Mouse (Mus musculus): ENCODE results near the gene Myo9b. TPM values are rescaled to one million over a fixed set of nuclear protein-coding genes. Genes with fewer than 3 reads are reported as not detected.
A peak's percentile ranks its signal among the peaks of the same experiment; 100 is the strongest.
"Not testable (repeated sequence)": the region's sequence is repeated elsewhere in the genome, so short reads cannot be mapped to it uniquely, and the experiment has no call there.

Gene Myo9b
- 10.3 and 14.4 TPM in 2 replicates for polyA plus RNA-seq (2012; ENCODE audit: insufficient read depth, insufficient read length, missing spikeins)

GRCm38 (mm10) chr8:71272286-71273150 lies at the start of gene Myo9b, which contains the start of gene Haus8:
Myo9b (plus strand) TSS chr8:71272714.
Haus8 (minus strand) TSS chr8:71272934.
- Histone ChIP-seq H3K4me1 (ENCODE audit: control insufficient read depth, insufficient read depth, insufficient read length, low read length) (peaks cover 6% of the 10 kb centered on the region; the same call in 1 of the 2 replicates), H3K27ac (replicated peaks; ENCODE audit: low read depth, low read length) (peak within 1 kb of the TSS; percentile 75), H3K4me3 (ENCODE audit: insufficient read depth, low read depth, low read length) (peak within 1 kb of the TSS; percentile 84)

DNA sequence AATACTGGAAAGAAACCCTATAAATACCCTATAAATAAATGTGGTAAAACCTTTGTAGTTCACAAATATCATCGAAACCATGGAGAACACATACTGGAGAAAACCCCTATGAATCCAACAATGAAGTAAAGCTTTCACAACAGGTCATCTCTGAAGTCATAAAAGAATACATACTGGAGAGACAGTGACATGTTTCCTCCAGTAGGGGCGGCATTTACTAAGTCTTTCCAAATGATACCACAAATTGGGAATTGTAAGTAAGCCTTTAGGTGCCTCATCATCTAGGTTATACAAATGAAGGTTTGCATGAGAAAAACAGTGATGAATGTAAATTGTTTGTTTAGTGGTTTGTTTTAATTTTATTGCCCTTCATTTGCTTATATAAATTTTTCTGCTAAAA lies 48.0 kb upstream of the Myo9b start:
- Histone ChIP-seq H3K4me3 (ENCODE audit: insufficient read depth, low read depth, low read length) (no peak overlapping the region), H3K4me1 (ENCODE audit: control insufficient read depth, insufficient read depth, insufficient read length, low read length) (no peaks in the 10 kb centered on the region)

GRCm38 (mm10) chr8:71242757-71243156 lies 29.8 kb upstream of the Myo9b start:
- H3K4me1 ChIP-seq (ENCODE audit: control insufficient read depth, insufficient read depth, insufficient read length, low read length), result no peaks in the 10 kb centered on the region

More for the DNA sequence above, 48.0 kb upstream of the Myo9b start:
- H3K27ac ChIP-seq (replicated peaks; ENCODE audit: low read depth, low read length), result no peak overlapping the region

GRCm38 (mm10) chr8:71248203-71248602 lies 24.3 kb upstream of the Myo9b start:
- no peak overlapping the region for H3K27ac ChIP-seq (replicated peaks; ENCODE audit: low read depth, low read length)
- no peak overlapping the region for H3K4me3 ChIP-seq (ENCODE audit: insufficient read depth, low read depth, low read length)
- H3K4me1 ChIP-seq (ENCODE audit: control insufficient read depth, insufficient read depth, insufficient read length, low read length), result no peaks in the 10 kb centered on the region

More at GRCm38 (mm10) chr8:71242757-71243156, 29.8 kb upstream of the Myo9b start:
- Histone ChIP-seq H3K4me3 (ENCODE audit: insufficient read depth, low read depth, low read length) (no peak overlapping the region), H3K27ac (replicated peaks; ENCODE audit: low read depth, low read length) (no peak overlapping the region)

DNA sequence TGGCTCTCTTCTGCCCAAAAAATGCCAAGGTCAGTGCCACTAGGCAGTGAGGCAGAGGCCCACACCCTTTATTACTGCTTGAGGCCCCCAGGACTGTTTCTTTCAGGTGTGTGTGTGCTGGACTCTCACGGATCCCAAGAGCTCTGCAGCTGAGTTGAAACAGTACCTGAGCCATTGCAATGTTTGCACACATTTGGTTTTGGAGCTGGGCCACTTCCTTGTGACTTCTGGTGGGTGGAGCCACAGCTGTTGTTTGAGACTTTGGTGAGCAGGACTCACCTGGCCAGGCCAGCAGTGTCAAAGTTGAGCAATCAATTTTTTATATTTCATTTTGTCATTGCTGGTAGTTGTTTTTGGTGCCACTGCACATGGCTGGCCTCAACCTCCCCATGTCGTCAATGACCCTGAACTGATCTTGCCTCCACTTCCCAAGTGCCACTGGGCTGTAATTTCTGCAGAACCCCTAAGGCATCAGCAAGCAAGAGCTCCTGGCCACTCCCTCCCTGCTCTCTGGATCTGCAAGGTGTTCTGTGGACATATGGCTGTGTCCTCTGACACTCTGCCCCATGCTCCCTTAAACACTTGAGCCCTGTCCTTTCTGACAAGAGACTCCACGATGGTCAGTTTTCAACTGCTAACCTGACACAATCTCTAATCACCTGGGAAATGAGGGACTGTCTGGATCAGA lies 15.8 kb upstream of the Myo9b start:
- Histone ChIP-seq H3K4me1 (ENCODE audit: control insufficient read depth, insufficient read depth, insufficient read length, low read length) (no peaks in the 10 kb centered on the region), H3K4me3 (ENCODE audit: insufficient read depth, low read depth, low read length) (no peak overlapping the region), H3K27ac (replicated peaks; ENCODE audit: low read depth, low read length) (no peak overlapping the region)

DNA sequence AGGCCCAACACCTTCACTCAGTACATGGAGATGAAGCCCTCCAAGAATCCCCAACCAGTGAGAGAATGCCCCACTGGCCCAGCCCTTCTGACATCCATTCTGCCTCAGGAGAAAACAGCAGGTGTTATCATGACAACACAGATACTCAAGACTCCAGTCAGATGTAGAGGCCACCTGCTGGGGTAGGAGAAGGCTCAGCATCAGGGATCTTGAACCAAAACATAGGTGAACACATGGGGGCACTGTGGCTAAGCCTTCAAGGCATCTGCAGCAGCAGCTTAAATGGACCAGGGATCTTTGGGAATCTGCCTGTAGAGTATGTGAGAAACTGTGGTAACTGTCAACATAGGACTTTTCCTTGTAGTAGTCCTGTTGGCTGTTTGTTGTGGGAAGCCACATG lies 11.3 kb upstream of the Myo9b start:
- Histone ChIP-seq H3K4me3 (ENCODE audit: insufficient read depth, low read depth, low read length) (no peak overlapping the region), H3K27ac (replicated peaks; ENCODE audit: low read depth, low read length) (no peak overlapping the region), H3K4me1 (ENCODE audit: control insufficient read depth, insufficient read depth, insufficient read length, low read length) (no peaks in the 10 kb centered on the region)

DNA sequence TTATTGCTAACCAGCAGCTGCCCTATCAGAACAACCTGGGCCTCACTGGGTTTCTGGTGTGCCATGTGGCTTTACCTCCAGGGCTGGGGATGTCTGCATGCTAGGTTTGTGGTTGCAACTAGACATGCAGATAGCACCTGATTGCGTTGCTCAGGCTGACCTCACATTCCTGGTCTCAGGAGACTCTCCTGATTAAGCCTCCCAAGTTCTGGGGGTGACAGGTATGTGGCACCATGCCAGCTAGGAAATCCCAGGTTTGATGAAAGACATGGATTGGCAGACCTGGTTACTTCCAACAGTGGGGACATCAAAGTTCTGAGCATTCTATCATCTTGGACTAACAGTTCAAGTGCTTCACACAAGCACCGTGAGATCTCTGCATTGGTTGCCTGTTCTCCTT lies 4.8 kb upstream of the Myo9b start:
- peaks cover 3% of the 10 kb centered on the region; the same call in 1 of the 2 replicates for H3K4me1 ChIP-seq (ENCODE audit: control insufficient read depth, insufficient read depth, insufficient read length, low read length)
- no peak overlapping the region for H3K27ac ChIP-seq (replicated peaks; ENCODE audit: low read depth, low read length)
- H3K4me3 ChIP-seq (ENCODE audit: insufficient read depth, low read depth, low read length), result no peak overlapping the region

DNA sequence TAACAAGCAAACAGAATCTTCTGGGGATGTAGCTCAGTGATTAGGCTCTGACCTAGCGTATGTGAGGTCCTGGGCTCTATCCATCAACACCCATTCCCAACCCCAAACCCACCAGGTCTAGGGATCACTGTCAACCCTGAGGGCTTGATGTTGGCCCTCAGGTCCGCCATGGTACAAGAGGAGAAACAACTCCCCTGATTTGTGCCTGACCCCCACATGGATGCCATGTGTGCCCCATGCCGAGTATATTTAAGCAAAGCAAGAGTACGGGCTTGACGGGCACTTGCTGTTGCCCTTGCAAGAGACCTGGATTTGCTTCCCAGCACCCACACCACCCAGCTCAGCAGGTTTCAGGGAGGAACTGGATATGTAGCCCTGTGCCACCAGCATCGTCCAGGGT lies 4.2 kb upstream of the Myo9b start:
- H3K4me1 ChIP-seq (ENCODE audit: control insufficient read depth, insufficient read depth, insufficient read length, low read length); H3K4me3 ChIP-seq (ENCODE audit: insufficient read depth, low read depth, low read length); H3K27ac ChIP-seq (replicated peaks; ENCODE audit: low read depth, low read length): not testable (repeated sequence)

GRCm38 (mm10) chr8:71271630-71272029 lies 884 bp upstream of the Myo9b start:
- Histone ChIP-seq H3K27ac (replicated peaks; ENCODE audit: low read depth, low read length) (no peak overlapping the region), H3K4me1 (ENCODE audit: control insufficient read depth, insufficient read depth, insufficient read length, low read length) (peaks cover 6% of the 10 kb centered on the region; the same call in 1 of the 2 replicates), H3K4me3 (ENCODE audit: insufficient read depth, low read depth, low read length) (peak overlapping the region; percentile 56)

- peak overlapping the region; percentile 84 for H3K4me3 ChIP-seq (ENCODE audit: insufficient read depth, low read depth, low read length)
- peaks cover 6% of the 10 kb centered on the region for H3K4me1 ChIP-seq (ENCODE audit: control insufficient read depth, insufficient read depth, insufficient read length, low read length)
- H3K27ac ChIP-seq (replicated peaks; ENCODE audit: low read depth, low read length), result peak overlapping the region; percentile 75
Observed at GRCm38 (mm10) chr8:71273151-71273510, 617 bp downstream of the Myo9b start.

GRCm38 (mm10) chr8:71274478-71274877 lies 2.0 kb downstream of the Myo9b start:
- Histone ChIP-seq H3K27ac (replicated peaks; ENCODE audit: low read depth, low read length) (no peak overlapping the region), H3K4me1 (ENCODE audit: control insufficient read depth, insufficient read depth, insufficient read length, low read length) (peaks cover 7% of the 10 kb centered on the region), H3K4me3 (ENCODE audit: insufficient read depth, low read depth, low read length) (no peak overlapping the region)

DNA sequence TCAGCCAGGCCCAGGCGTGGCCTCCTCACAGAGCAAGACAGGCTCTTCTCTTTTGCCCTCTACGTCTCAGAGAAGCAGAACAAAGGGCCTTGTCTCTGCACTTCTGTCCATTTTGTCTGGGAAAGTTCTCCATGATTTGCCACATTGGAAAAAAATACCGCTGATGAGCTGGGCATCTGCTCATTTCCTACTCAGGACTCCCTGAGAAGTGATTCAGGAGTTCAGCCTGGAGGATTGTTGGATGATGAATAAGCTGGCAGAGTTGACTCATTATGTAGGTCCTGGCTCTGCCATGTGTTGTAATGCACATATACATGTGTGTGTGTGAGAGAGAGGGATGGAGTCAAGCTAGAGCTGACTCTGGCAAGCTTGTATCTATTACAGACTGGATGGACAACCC lies 3.7 kb downstream of the Myo9b start:
- peaks cover 16% of the 10 kb centered on the region for H3K4me1 ChIP-seq (ENCODE audit: control insufficient read depth, insufficient read depth, insufficient read length, low read length)
- no peak overlapping the region for H3K4me3 ChIP-seq (ENCODE audit: insufficient read depth, low read depth, low read length)
- no peak overlapping the region for H3K27ac ChIP-seq (replicated peaks; ENCODE audit: low read depth, low read length)

DNA sequence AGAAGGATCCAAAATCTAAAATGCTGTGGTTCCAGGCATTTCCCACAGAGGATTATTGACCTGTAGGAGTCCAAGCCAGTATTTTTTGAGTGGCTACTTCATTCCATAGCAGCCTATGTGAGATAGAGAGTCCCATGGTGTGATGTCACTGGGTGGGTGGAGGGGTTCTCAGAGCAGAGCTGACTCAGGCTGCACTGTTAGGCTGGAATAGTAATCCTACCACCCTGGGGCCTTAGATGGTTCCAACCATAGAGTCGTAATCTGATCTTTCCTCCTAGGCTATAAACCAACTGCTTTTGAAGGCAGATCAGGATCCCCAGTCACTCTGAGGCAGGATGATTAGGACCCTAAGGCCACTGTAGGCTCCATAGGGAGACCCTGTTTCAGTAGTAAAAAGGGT lies 6.9 kb downstream of the Myo9b start:
- not testable (repeated sequence) for H3K4me3 ChIP-seq (ENCODE audit: insufficient read depth, low read depth, low read length); H3K27ac ChIP-seq (replicated peaks; ENCODE audit: low read depth, low read length)
- peaks cover 28% of the 10 kb centered on the region for H3K4me1 ChIP-seq (ENCODE audit: control insufficient read depth, insufficient read depth, insufficient read length, low read length)

DNA sequence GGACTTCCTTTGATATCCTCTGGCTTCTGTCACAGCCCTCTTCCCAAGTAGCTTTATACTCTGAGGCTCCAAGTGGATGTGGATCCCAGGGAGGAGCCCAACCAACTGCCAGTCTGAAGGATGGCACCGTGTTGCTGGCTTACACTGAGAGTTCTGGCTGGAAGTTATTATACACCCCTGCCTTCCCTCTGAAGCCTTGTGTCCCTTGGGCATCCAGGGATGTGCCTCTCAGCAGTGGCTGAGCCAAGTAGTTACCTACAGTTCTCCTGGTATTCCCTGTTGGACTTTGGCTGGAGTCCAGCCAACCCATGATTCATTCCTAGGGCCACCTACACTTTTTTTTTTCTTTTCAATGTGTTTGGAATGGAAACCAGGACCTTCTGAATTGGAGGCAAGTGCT lies 9.2 kb downstream of the Myo9b start:
- not testable (repeated sequence) for H3K27ac ChIP-seq (replicated peaks; ENCODE audit: low read depth, low read length); H3K4me3 ChIP-seq (ENCODE audit: insufficient read depth, low read depth, low read length)
- peaks cover 42% of the 10 kb centered on the region for H3K4me1 ChIP-seq (ENCODE audit: control insufficient read depth, insufficient read depth, insufficient read length, low read length)

DNA sequence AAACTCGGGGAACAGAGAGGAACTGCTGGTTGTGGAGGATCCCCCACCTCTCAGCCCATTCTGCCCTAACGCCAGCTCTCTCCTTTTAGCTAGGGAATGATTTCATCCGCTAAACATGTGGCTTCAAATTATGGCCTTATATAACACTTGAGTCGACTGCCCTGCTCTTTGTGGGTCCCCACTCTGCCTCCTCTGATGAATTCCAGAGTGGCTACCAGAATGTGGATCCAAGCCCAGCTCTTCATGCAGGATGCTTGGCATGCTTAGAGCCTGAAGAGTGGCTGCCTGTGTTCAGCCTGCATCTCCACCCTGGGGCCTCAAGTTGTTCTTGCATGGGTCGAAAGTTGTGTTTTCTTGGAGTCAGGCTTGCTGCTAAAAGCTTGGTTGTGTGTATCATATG lies 10.1 kb downstream of the Myo9b start:
- no peak overlapping the region for H3K4me3 ChIP-seq (ENCODE audit: insufficient read depth, low read depth, low read length)
- no peak overlapping the region for H3K27ac ChIP-seq (replicated peaks; ENCODE audit: low read depth, low read length)
- peaks cover 42% of the 10 kb centered on the region for H3K4me1 ChIP-seq (ENCODE audit: control insufficient read depth, insufficient read depth, insufficient read length, low read length)
